Mouse (Mus musculus): ENCODE measurements around the gene Cnmd. TPM values are rescaled to one million over a fixed set of nuclear protein-coding genes. Genes with fewer than 3 reads are reported as not detected.

Cnmd gene
- total and polyA plus RNA-seq, 3 experiments: not detected

GRCm38 (mm10) chr14:79606867-79607266, 55.1 kb downstream of the Cnmd start:
- Histone ChIP-seq H3K36me3 (ENCODE audit: control insufficient read depth in 1 of 2, insufficient read depth in 2 of 2, low read length in 2 of 2) (peaks cover 3 to 65% of the 10 kb centered on the region in 2 experiments), H3K4me1 (ENCODE audit: control insufficient read depth in 1 of 2, insufficient read depth in 2 of 2, low read length in 2 of 2) (peaks cover 0 to 4% of the 10 kb centered on the region in 2 experiments; a peak in 2 of 4 replicates), H3K79me2 (ENCODE audit: control insufficient read depth, insufficient read depth, low read length, poor library complexity) (no peaks in the 10 kb centered on the region), H3K27me3 (ENCODE audit: control insufficient read depth in 1 of 2, insufficient read depth in 2 of 2, low read length in 2 of 2) (no peaks in the 10 kb centered on the region), H3K9me3 (replicated peaks; ENCODE audit: insufficient read depth, low read length) (no peaks in the 10 kb centered on the region), H3K4me3 (ENCODE audit: control insufficient read depth in 1 of 2, insufficient read depth in 1 of 2, low read depth in 2 of 2, low read length in 2 of 2) (no peak overlapping the region), H3K27ac (ENCODE audit: control insufficient read depth, low read depth, low read length) (no peak overlapping the region), H3K9ac (ENCODE audit: control insufficient read depth, low read depth, low read length, poor library complexity, severe bottlenecking) (no peak overlapping the region)
- TF ChIP-seq GABPA (IDR thresholded peaks at IDR 0.05; ENCODE audit: low read depth, low read length) (no peak), NELFE (IDR thresholded peaks at IDR 0.05; ENCODE audit: low read depth, low read length) (no peak), USF1 (IDR thresholded peaks at IDR 0.05; ENCODE audit: low read depth, low read length) (no peak), KAT2A (conservative IDR thresholded peaks at IDR 0.05; ENCODE audit: low read depth, low read length) (no peak), POLR2AphosphoS5 (IDR thresholded peaks at IDR 0.05; ENCODE audit: borderline replicate concordance, low read depth, low read length) (no peak), JUND (IDR thresholded peaks at IDR 0.05; ENCODE audit: low read depth, low read length) (no peak), BHLHE40 (IDR thresholded peaks at IDR 0.05; ENCODE audit: borderline replicate concordance, low read depth, low read length) (no peak), ZNF384 (IDR thresholded peaks at IDR 0.05; ENCODE audit: low read depth, low read length) (no peak), SIN3A (IDR thresholded peaks at IDR 0.05; ENCODE audit: low read length) (no peak), TAL1 (IDR thresholded peaks at IDR 0.05; ENCODE audit: low read length) (no peak)
- DNase-seq (ENCODE audit: low read depth, low spot score): no peak

- Histone ChIP-seq H3K79me2 (ENCODE audit: control insufficient read depth, insufficient read depth, low read length, poor library complexity) (no peaks in the 10 kb centered on the region), H3K9ac (ENCODE audit: control insufficient read depth, low read depth, low read length, poor library complexity, severe bottlenecking) (no peak overlapping the region), H3K9me3 (replicated peaks; ENCODE audit: insufficient read depth, low read length) (no peaks in the 10 kb centered on the region), H3K27ac (ENCODE audit: control insufficient read depth, low read depth, low read length) (no peak overlapping the region), H3K4me3 (ENCODE audit: control insufficient read depth in 1 of 2, insufficient read depth in 1 of 2, low read depth in 2 of 2, low read length in 2 of 2) (no peak overlapping the region), H3K4me1 (ENCODE audit: control insufficient read depth in 1 of 2, insufficient read depth in 2 of 2, low read length in 2 of 2) (peaks cover 2 to 5% of the 10 kb centered on the region in 2 experiments; a peak in 2 of 4 replicates), H3K36me3 (ENCODE audit: control insufficient read depth in 1 of 2, insufficient read depth in 2 of 2, low read length in 2 of 2) (peaks cover 5 to 64% of the 10 kb centered on the region in 2 experiments), H3K27me3 (ENCODE audit: control insufficient read depth in 1 of 2, insufficient read depth in 2 of 2, low read length in 2 of 2) (no peaks in the 10 kb centered on the region)
- DNase-seq (ENCODE audit: low read depth, low spot score): no peak
- TF ChIP-seq SMC3 (IDR thresholded peaks at IDR 0.05; ENCODE audit: low read depth, low read length) (no peak), CTCF (IDR thresholded peaks at IDR 0.05 in 2 of 3, conservative IDR thresholded peaks at IDR 0.05 in 1 of 3; ENCODE audit: control insufficient read depth in 1 of 3, insufficient read depth in 1 of 3, low read depth in 2 of 3, low read length in 3 of 3, poor library complexity in 1 of 3, severe bottlenecking in 1 of 3) (no peak), MYB (IDR thresholded peaks at IDR 0.05; ENCODE audit: low read depth, low read length) (no peak), E2F4 (IDR thresholded peaks at IDR 0.05; ENCODE audit: borderline replicate concordance, low read depth, low read length) (no peak), MEF2A (IDR thresholded peaks at IDR 0.05; ENCODE audit: extremely low read depth, insufficient replicate concordance, low read depth, low read length, poor library complexity, severe bottlenecking) (no peak), MAFK (IDR thresholded peaks at IDR 0.05; ENCODE audit: borderline replicate concordance, low read depth, low read length) (no peak), HCFC1 (IDR thresholded peaks at IDR 0.05; ENCODE audit: low read depth, low read length) (no peak), POLR2A (IDR thresholded peaks at IDR 0.05; ENCODE audit: control insufficient read depth in 1 of 2, insufficient read depth in 1 of 2, low read depth in 1 of 2, low read length in 2 of 2, poor library complexity in 1 of 2) (no peak), NRF1 (IDR thresholded peaks at IDR 0.05; ENCODE audit: insufficient read depth, low read depth, low read length, poor library complexity, severe bottlenecking) (no peak), TCF12 (IDR thresholded peaks at IDR 0.05; ENCODE audit: low read depth, low read length) (no peak), ELF1 (IDR thresholded peaks at IDR 0.05; ENCODE audit: low read depth, low read length) (no peak), MAX (IDR thresholded peaks at IDR 0.05; ENCODE audit: low read length) (no peak), ZNF384 (IDR thresholded peaks at IDR 0.05; ENCODE audit: low read depth, low read length) (no peak)
These were observed 55.6 kb downstream of the Cnmd start for GRCm38 (mm10) chr14:79606392-79606791.
